Mouse (Mus musculus): ENCODE measurements around the gene Srrm3. TPM values are rescaled to one million over a fixed set of nuclear protein-coding genes. Genes with fewer than 3 reads are reported as not detected.

Gene Srrm3
- polyA plus RNA-seq, 2 experiments, result 0.12 to 0.55 TPM

- Histone ChIP-seq H3K4me1 (ENCODE audit: control insufficient read depth, insufficient read depth, low read length) (0 out of 2 replicates have a peak, but pooled peaks cover 7% of the 10 kb centered on the region), H3K4me3 (replicated peaks; ENCODE audit: low read length) (no peak overlapping the region), H3K27me3 (ENCODE audit: control insufficient read depth, insufficient read depth, low read length) (no peaks in the 10 kb centered on the region), H3K4me2 (replicated peaks; ENCODE audit: low read depth, low read length, severe bottlenecking) (no peak overlapping the region), H3K27ac (replicated peaks; ENCODE audit: low read depth, low read length) (no peak overlapping the region), H3K9me3 (ENCODE audit: control insufficient read depth, low read length) (no peaks in the 10 kb centered on the region), H3K36me3 (ENCODE audit: control insufficient read depth, insufficient read depth, low read length) (no peaks in the 10 kb centered on the region), H3K9ac (ENCODE audit: low read depth, low read length, severe bottlenecking) (no peak overlapping the region)
- no peak for TF ChIP-seq POLR2A (IDR thresholded peaks at IDR 0.05; ENCODE audit: borderline replicate concordance, extremely low read depth, insufficient read depth, insufficient read length)
- 54% methylated on average over 4 of the region's 4 CpGs for WGBS
- no peak for DNase-seq (ENCODE audit: low spot score)
- ATAC-seq (ENCODE audit: low FRiP score, low read depth), result no peak
These were observed 3.6 kb upstream of the Srrm3 start for GRCm38 (mm10) chr5:135803135-135803534.

- no peak for TF ChIP-seq POLR2A (IDR thresholded peaks at IDR 0.05; ENCODE audit: borderline replicate concordance, extremely low read depth, insufficient read depth, insufficient read length)
- Histone ChIP-seq H3K9ac (ENCODE audit: low read depth, low read length, severe bottlenecking) (no peak overlapping the region), H3K4me1 (ENCODE audit: control insufficient read depth, insufficient read depth, low read length) (0 out of 2 replicates have a peak, but pooled peaks cover 7% of the 10 kb centered on the region), H3K27ac (replicated peaks; ENCODE audit: low read depth, low read length) (no peak overlapping the region), H3K4me3 (replicated peaks; ENCODE audit: low read length) (no peak overlapping the region), H3K36me3 (ENCODE audit: control insufficient read depth, insufficient read depth, low read length) (no peaks in the 10 kb centered on the region), H3K4me2 (replicated peaks; ENCODE audit: low read depth, low read length, severe bottlenecking) (no peak overlapping the region), H3K27me3 (ENCODE audit: control insufficient read depth, insufficient read depth, low read length) (no peaks in the 10 kb centered on the region), H3K9me3 (ENCODE audit: control insufficient read depth, low read length) (no peaks in the 10 kb centered on the region)
- no peak for ATAC-seq (ENCODE audit: low FRiP score, low read depth)
- WGBS, result 85% methylated on average over 4 of the region's 4 CpGs
- no peak for DNase-seq (ENCODE audit: low spot score)
These were observed 3.0 kb upstream of the Srrm3 start for GRCm38 (mm10) chr5:135803676-135804075.

GRCm38 (mm10) chr5:135804735-135805134 is 2.0 kb upstream of the Srrm3 start:
- H3K4me2 ChIP-seq (replicated peaks; ENCODE audit: low read depth, low read length, severe bottlenecking), result no peak overlapping the region
- no peak overlapping the region for H3K27ac ChIP-seq (replicated peaks; ENCODE audit: low read depth, low read length)
- no peaks in the 10 kb centered on the region for H3K9me3 ChIP-seq (ENCODE audit: control insufficient read depth, low read length)
- DNase-seq (ENCODE audit: low spot score) (no peak), ATAC-seq (ENCODE audit: low FRiP score, low read depth) (no peak)
- no peak overlapping the region for H3K4me3 ChIP-seq (replicated peaks; ENCODE audit: low read length)
- no peak overlapping the region for H3K9ac ChIP-seq (ENCODE audit: low read depth, low read length, severe bottlenecking)
- H3K4me1 ChIP-seq (ENCODE audit: control insufficient read depth, insufficient read depth, low read length), result 0 out of 2 replicates have a peak, but pooled peaks cover 7% of the 10 kb centered on the region
- H3K27me3 ChIP-seq (ENCODE audit: control insufficient read depth, insufficient read depth, low read length), result no peaks in the 10 kb centered on the region
- WGBS, result 71% methylated on average over 2 of the region's 2 CpGs
- TF ChIP-seq POLR2A (IDR thresholded peaks at IDR 0.05; ENCODE audit: borderline replicate concordance, extremely low read depth, insufficient read depth, insufficient read length), result no peak
- no peaks in the 10 kb centered on the region for H3K36me3 ChIP-seq (ENCODE audit: control insufficient read depth, insufficient read depth, low read length)

- H3K4me1 ChIP-seq (ENCODE audit: control insufficient read depth, insufficient read depth, low read length), result no peaks in the 10 kb centered on the region
- no peak for TF ChIP-seq POLR2A (IDR thresholded peaks at IDR 0.05; ENCODE audit: borderline replicate concordance, extremely low read depth, insufficient read depth, insufficient read length)
- no peaks in the 10 kb centered on the region for H3K27me3 ChIP-seq (ENCODE audit: control insufficient read depth, insufficient read depth, low read length)
- WGBS, result 34% methylated on average over 3 of the region's 3 CpGs
- no peak overlapping the region for H3K4me2 ChIP-seq (replicated peaks; ENCODE audit: low read depth, low read length, severe bottlenecking)
- no peaks in the 10 kb centered on the region for H3K36me3 ChIP-seq (ENCODE audit: control insufficient read depth, insufficient read depth, low read length)
- no peak overlapping the region for H3K27ac ChIP-seq (replicated peaks; ENCODE audit: low read depth, low read length)
- no peak overlapping the region for H3K9ac ChIP-seq (ENCODE audit: low read depth, low read length, severe bottlenecking)
- no peak for DNase-seq (ENCODE audit: low spot score)
- no peak for ATAC-seq (ENCODE audit: low FRiP score, low read depth)
- H3K4me3 ChIP-seq (replicated peaks; ENCODE audit: low read length), result no peak overlapping the region
- no peaks in the 10 kb centered on the region for H3K9me3 ChIP-seq (ENCODE audit: control insufficient read depth, low read length)
These were observed 560 bp downstream of the Srrm3 start for GRCm38 (mm10) chr5:135807263-135807637.

GRCm38 (mm10) chr5:135812991-135813390 is 6.3 kb downstream of the Srrm3 start:
- TF ChIP-seq POLR2A (IDR thresholded peaks at IDR 0.05; ENCODE audit: borderline replicate concordance, extremely low read depth, insufficient read depth, insufficient read length), result no peak
- H3K4me1 ChIP-seq (ENCODE audit: control insufficient read depth, insufficient read depth, low read length), result no peaks in the 10 kb centered on the region
- no peak overlapping the region for H3K27ac ChIP-seq (replicated peaks; ENCODE audit: low read depth, low read length)
- ATAC-seq (ENCODE audit: low FRiP score, low read depth) (no peak), DNase-seq (ENCODE audit: low spot score) (no peak)
- H3K4me2 ChIP-seq (replicated peaks; ENCODE audit: low read depth, low read length, severe bottlenecking), result no peak overlapping the region
- no peak overlapping the region for H3K4me3 ChIP-seq (replicated peaks; ENCODE audit: low read length)
- H3K9me3 ChIP-seq (ENCODE audit: control insufficient read depth, low read length), result no peaks in the 10 kb centered on the region
- 70% methylated on average over 5 of the region's 5 CpGs for WGBS
- H3K36me3 ChIP-seq (ENCODE audit: control insufficient read depth, insufficient read depth, low read length), result no peaks in the 10 kb centered on the region
- no peaks in the 10 kb centered on the region for H3K27me3 ChIP-seq (ENCODE audit: control insufficient read depth, insufficient read depth, low read length)
- no peak overlapping the region for H3K9ac ChIP-seq (ENCODE audit: low read depth, low read length, severe bottlenecking)

GRCm38 (mm10) chr5:135818491-135818890 is 11.8 kb downstream of the Srrm3 start:
- Histone ChIP-seq H3K27ac (replicated peaks; ENCODE audit: low read depth, low read length) (no peak overlapping the region), H3K9ac (ENCODE audit: low read depth, low read length, severe bottlenecking) (no peak overlapping the region), H3K36me3 (ENCODE audit: control insufficient read depth, insufficient read depth, low read length) (no peaks in the 10 kb centered on the region), H3K4me2 (replicated peaks; ENCODE audit: low read depth, low read length, severe bottlenecking) (no peak overlapping the region), H3K4me1 (ENCODE audit: control insufficient read depth, insufficient read depth, low read length) (no peaks in the 10 kb centered on the region), H3K9me3 (ENCODE audit: control insufficient read depth, low read length) (no peaks in the 10 kb centered on the region), H3K4me3 (replicated peaks; ENCODE audit: low read length) (no peak overlapping the region), H3K27me3 (ENCODE audit: control insufficient read depth, insufficient read depth, low read length) (no peaks in the 10 kb centered on the region)
- no peak for TF ChIP-seq POLR2A (IDR thresholded peaks at IDR 0.05; ENCODE audit: borderline replicate concordance, extremely low read depth, insufficient read depth, insufficient read length)
- WGBS, result 49% methylated on average over 7 of the region's 7 CpGs
- ATAC-seq (ENCODE audit: low FRiP score, low read depth), result no peak
- no peak for DNase-seq (ENCODE audit: low spot score)
